Mouse (Mus musculus): ENCODE data around the gene Thrb.
"Not testable (repeated sequence)": the region's sequence is repeated elsewhere in the genome, so short reads cannot be mapped to it uniquely, and the experiment has no call there.

Thrb gene

GRCm38 (mm10) chr14:17879446-17879845 lies 219.4 kb downstream of the Thrb start:
- DNase-seq (ENCODE audit: low read depth) = peak; percentile 36

DNA sequence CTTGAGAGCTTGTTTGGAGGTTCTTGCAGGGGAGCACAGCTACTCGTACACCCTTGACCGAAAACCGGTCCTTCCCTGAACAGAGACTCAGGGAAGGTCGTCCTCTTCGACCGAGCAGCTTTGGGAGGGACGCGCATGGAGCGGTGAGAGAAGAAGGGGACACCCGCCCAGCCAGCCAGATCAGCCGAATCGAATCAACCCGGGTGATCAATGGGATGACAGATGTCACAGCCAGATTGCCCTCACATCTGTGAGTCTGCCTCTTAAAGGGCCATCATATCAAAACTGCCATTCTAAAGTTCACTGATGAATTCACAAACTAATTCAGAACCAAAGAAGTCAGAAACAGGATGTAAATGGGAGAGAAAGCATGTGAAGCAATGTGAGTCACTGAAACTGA lies 224.8 kb downstream of the Thrb start:
- DNase-seq (ENCODE audit: low read depth) = no peak

- DNase-seq (ENCODE audit: low read depth) = no peak
Measured at GRCm38 (mm10) chr14:17885320-17885719, 225.3 kb downstream of the Thrb start.

DNA sequence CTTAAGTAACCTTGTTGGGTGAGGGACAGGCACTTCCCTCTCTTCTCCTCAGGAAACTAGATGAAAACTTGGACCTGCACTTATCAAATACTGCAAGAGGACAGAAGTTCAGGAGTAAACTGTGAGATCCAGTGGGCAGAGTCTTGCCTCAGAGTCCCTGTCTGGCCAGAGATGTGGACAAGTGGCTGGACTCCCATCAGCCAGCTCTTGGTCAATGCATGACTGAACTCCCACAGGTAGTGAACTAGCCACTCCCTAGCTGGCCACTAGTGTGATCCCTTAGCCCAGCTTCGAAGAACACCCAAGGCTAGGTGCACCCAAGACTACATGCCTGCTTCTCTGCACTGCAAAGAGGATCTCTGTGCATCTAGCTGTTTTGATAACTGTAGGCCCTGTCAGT lies 234.7 kb downstream of the Thrb start:
- DNase-seq (ENCODE audit: low read depth) = no peak

DNA sequence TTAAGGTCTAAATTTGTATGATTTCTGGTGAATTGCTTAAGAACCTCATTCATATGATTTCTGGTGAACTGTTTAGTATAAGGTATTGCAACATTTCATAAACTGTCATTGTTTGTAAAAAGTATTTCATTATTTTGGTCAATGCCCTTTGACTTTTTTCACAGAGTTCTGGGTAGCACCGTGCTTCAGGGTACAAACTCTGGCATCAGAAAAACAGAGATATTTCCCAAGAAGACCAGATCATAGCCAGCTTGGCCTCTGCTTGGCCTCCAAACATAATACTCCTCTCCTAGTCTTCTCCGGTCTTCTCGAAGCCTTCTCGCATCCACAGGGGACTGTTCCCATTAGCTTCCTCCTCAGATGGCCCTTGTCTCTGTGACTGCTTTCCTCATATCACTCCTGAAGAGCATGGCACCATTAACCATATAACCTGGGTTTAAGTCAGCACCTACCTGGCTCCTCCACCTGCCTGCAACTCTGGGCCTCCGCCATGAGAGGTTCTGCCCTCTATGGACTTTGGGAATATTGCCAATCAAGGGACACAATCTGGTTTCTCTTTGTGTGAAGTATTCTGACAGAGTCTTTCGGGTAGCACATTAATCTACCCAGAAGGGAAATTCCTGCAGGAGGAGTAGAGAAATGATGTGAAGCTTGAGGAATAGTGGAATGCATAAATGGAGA lies 239.8 kb downstream of the Thrb start:
- no peak for DNase-seq (ENCODE audit: low read depth)

GRCm38 (mm10) chr14:17900414-17900795 lies 240.3 kb downstream of the Thrb start:
- no peak for DNase-seq (ENCODE audit: low read depth)

GRCm38 (mm10) chr14:17902426-17902825 lies 242.4 kb downstream of the Thrb start:
- DNase-seq (ENCODE audit: low read depth) = no peak

- DNase-seq (ENCODE audit: low read depth) = no peak
Measured at GRCm38 (mm10) chr14:17903121-17903520, 243.1 kb downstream of the Thrb start.

DNA sequence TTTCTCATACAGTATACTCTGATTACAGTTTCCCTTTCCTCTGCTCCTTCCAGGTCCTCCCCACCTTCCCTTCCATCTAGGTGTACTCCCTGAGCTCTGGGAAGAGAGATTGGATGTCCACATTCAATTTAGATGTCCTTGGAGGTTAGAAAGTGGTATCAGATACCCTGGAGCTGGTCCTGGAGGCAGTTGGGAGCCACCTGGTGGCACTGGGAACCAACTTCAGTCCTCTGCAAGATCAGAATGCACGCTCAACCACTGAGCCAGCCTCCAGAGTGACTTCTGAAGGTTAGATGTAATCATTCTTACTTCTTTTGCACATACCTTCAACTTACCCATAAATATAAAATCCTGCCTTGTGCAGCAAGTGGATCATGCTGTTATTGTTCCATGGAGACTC lies 244.5 kb downstream of the Thrb start:
- DNase-seq (ENCODE audit: low read depth) = no peak

DNA sequence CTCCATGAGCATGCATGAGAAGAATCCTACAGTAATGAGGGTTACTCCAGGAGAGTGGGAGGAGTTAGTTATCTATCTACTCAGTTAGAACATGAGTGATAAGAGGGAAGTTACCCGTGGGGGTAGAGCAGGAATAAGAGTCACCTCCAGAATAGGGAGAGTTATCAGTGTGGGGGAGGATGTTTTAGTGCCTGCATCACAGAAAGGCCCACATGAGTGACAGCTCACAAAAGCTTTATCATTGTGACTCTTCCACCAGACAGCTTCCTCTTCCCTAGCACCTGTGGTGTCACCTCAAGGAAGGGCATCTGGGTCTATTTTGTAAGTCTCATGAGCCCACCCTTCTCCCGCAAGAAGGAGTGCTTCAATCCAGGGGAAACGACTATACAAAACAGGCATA lies 245.6 kb downstream of the Thrb start:
- no peak for DNase-seq (ENCODE audit: low read depth)

DNA sequence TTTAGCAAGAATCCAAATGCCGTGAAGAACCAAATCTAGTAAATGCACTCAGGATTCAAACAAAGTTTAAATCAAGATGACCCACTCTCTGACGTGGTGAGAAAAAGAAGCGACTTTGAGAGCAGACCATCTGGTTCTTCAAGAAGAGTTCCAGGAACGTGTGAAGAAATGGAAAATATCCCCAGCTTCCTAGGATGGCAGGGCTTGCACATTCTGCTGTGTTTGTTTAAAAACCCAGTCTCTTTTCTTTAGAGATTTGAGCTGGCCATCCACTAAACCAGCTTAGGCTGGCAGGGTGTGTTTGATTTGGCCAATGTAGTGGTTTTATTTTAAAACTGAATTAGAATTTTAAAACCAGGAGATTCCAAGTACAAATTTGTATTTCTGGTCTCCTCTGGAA lies 246.9 kb downstream of the Thrb start:
- DNase-seq (ENCODE audit: low read depth) = no peak

GRCm38 (mm10) chr14:17911157-17911556 lies 251.1 kb downstream of the Thrb start:
- DNase-seq (ENCODE audit: low read depth) = no peak

GRCm38 (mm10) chr14:17912573-17913207 lies 252.6 kb downstream of the Thrb start:
- no peak for DNase-seq (ENCODE audit: low read depth)

DNA sequence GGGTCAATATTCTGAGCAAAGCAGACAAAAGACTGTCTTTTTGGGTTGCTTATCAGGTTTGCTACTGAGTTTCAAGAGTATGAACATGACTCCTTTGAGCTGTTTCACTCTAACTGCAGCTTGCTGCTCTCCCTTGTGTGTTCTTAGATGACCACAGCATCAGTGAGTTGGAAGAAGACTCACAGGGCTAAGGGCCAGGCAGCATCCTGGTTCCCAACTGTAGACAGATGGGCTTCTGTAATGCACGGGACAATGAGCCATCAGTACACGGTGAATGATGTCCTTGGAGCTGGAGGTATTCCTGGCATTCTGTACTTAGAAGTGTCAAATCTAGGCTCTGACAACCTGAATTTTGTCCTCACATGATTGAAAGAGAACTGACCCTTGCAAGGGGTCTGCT lies 255.5 kb downstream of the Thrb start:
- no peak for DNase-seq (ENCODE audit: low read depth)

- DNase-seq (ENCODE audit: low read depth) = no peak
Measured at GRCm38 (mm10) chr14:17916651-17917050, 256.6 kb downstream of the Thrb start.

DNA sequence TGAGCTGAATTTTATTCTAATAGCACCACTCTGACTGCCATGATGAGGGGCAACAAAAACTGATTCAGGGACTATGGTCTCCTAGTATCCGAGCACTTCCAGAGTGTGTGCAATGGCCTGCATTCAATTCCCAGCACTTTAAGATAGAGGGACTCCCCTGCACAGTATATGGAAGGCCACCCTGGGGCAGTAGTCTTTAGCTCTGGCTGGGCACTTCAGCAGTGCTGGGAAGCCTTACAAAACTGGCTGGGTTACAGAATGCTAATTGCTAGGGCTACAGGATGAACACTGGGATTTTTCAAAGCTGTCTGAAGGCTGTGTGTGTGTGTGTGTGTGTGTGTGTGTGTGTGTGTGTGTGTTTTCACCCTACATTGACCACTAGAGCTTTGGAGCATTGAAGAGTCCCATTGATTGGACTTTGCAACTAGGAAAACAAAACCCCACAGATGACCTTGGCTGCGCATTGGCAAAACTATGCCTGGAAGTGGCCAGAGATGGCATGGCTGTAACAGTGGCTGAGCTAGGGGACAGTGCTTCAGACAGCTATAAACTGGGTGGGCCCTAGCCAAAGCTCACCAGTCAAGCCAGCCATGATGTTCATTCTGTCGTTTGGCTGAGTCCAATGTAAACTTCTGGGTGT lies 257.2 kb downstream of the Thrb start:
- DNase-seq (ENCODE audit: low read depth) = no peak

DNA sequence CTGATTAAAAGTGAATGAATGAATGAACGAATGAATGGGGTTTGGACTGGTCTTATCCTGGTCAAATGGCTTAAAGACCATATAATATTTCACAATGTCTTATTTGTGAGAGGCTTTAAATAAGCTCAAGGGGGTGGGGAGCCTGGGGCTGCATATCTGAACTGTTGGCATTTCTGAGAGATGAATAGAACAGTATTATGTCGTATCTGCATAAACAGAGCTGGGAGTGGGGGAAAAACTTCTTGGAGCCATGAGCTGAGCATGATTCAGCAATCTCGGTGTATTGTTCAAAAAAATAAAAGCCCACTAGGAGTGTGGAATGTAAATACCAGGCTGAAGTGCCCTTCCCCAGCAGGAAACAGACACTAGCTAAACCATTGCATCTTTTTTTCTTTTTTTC lies 257.8 kb downstream of the Thrb start:
- no peak for DNase-seq (ENCODE audit: low read depth)

DNA sequence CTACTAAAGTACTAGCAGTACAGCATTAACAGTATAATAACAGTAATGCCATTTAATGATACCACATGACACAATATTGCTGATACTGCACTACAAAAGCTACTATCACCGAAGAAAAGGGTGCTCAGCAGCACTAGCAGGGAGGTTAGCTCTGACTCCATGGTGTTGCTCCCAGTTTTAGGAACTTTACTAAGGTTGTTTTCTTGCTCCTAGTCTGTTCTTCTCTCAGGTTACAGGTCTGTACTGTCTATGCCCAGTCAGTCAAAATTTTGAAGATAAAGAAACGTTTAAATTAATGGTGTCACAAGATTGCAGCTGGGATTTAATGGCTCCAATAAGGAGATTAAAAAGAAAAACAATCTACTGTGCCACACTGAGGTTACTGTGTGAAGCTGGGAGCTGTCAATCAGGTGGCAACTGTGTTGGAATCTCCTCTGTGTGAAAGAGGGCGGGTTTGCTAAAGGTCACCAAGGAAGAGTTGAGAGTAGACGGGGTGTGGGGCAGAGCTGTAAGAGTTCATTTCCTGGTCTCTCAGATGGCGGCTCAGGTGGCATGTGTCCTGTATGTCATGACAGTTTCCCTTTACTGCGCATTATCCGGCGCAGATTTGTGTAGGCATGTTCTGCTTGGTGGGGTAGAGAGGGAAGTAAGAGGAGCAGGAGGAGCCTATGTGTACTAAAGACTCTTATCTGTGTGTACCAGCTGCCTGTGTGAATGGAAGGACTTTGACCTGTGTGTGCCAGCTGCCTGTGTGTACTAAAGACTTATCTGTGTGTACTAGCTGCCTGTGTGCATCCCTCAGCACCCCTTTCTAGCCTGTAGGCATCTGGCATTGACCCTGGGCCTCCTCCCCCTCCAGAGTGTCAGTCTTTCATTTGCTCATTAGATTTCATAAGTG lies 263.0 kb downstream of the Thrb start:
- no peak for DNase-seq (ENCODE audit: low read depth)

- no peak for DNase-seq (ENCODE audit: low read depth)
Measured at GRCm38 (mm10) chr14:17927469-17927868, 267.4 kb downstream of the Thrb start.

- no peak for DNase-seq (ENCODE audit: low read depth)
Measured at GRCm38 (mm10) chr14:17929585-17929984, 269.5 kb downstream of the Thrb start.

DNA sequence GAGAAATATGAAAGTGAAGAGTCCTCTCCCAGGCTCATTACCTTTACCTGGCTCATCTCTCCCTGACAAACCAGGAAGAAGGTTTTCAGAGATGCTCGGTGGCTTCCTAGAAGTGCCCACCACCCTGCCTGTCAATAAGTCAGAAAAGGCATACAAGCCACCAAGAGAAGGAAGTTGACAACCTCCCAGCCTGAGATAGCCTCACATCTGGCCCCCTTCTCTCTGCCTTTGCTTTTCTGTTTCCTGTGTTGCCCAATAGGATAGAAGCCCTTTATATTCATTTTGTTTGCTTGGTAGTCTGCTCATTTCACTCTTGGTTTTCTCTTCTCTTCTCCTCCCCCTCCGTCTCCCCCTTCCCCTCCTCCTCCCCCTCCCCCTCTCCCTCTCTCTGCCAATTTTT lies 273.4 kb downstream of the Thrb start:
- no peak for DNase-seq (ENCODE audit: low read depth)

- not testable (repeated sequence) for DNase-seq (ENCODE audit: low read depth)
Measured at GRCm38 (mm10) chr14:17934779-17935178, 274.7 kb downstream of the Thrb start.

GRCm38 (mm10) chr14:17954038-17954437 lies 294.0 kb downstream of the Thrb start:
- DNase-seq (ENCODE audit: low read depth) = no peak
